Comparison of ENCODE assay signal across 11 mouse cellular contexts in genomic region chr3:116659856-116660430, GRCm38 (mm10). TPM values are rescaled to one million over a fixed set of nuclear protein-coding genes. Genes with fewer than 3 reads are reported as not detected.
A peak's percentile ranks its signal among the peaks of the same experiment; 100 is the strongest.
DNase-seq lines count a peak whose midpoint lies in the region; ATAC-seq and TF ChIP-seq lines count a peak whose summit lies in the region.
"Had no signal": no experiment of that assay in that cellular context is flagged by ENCODE, and none has a peak within 500 bp of the region (broad histone marks: within the 10 kb centered on the region; RNA-seq: fewer than 3 reads in every experiment).

No protein-coding gene starts in this region.

- H3K36me3 ChIP-seq in hindbrain, embryonic 13.5 days = no peaks in the 10 kb centered on the region
- no peaks in the 10 kb centered on the region for H3K36me3 ChIP-seq in hindbrain, embryonic 11.5 days (ENCODE audit: control insufficient read depth, insufficient read depth, low read length)
- no peaks in the 10 kb centered on the region for H3K36me3 ChIP-seq in stomach, embryonic 15.5 days
- H3K36me3 ChIP-seq in stomach, postnatal 0 days (ENCODE audit: control insufficient read depth, insufficient read depth, low read length) = no peaks in the 10 kb centered on the region
- H3K36me3 ChIP-seq in embryonic facial prominence, embryonic 15.5 days = no peaks in the 10 kb centered on the region

- no peak for ATAC-seq in hindbrain, embryonic 13.5 days (ENCODE audit: low FRiP score)
- ATAC-seq in hindbrain, embryonic 11.5 days (ENCODE audit: low FRiP score) = no peak
- ATAC-seq in stomach, embryonic 15.5 days (ENCODE audit: insufficient read depth, low FRiP score, low read depth) = no peak
- ATAC-seq in stomach, postnatal 0 days (ENCODE audit: low FRiP score, low TSS enrichment) = no peak
- ATAC-seq in embryonic facial prominence, embryonic 15.5 days (ENCODE audit: insufficient number of reproducible peaks, low FRiP score, low TSS enrichment, low read depth) = no peak

- WGBS in hindbrain, embryonic 13.5 days = 83% methylated on average over 13 of the region's 13 CpGs
- 89% methylated on average over 13 of the region's 13 CpGs for WGBS in hindbrain, embryonic 11.5 days
- WGBS in stomach, embryonic 15.5 days = 79% methylated on average over 13 of the region's 13 CpGs
- 81% methylated on average over 13 of the region's 13 CpGs for WGBS in stomach, postnatal 0 days
- WGBS in embryonic facial prominence, embryonic 15.5 days = 75% methylated on average over 13 of the region's 13 CpGs

- TF ChIP-seq CTCF in stomach, postnatal 0 days (IDR thresholded peaks at IDR 0.05; ENCODE audit: low read depth) = no peak

- no peak overlapping the region for H3K9ac ChIP-seq in hindbrain, embryonic 13.5 days
- no peak overlapping the region for H3K9ac ChIP-seq in hindbrain, embryonic 11.5 days (ENCODE audit: low read depth, low read length)
- no peak overlapping the region for H3K9ac ChIP-seq in stomach, embryonic 15.5 days
- no peak overlapping the region for H3K9ac ChIP-seq in stomach, postnatal 0 days (ENCODE audit: low read length)
- H3K9ac ChIP-seq in embryonic facial prominence, embryonic 15.5 days = no peak overlapping the region

- H3K27ac ChIP-seq in hindbrain, embryonic 13.5 days = no peak overlapping the region
- no peak overlapping the region for H3K27ac ChIP-seq in hindbrain, embryonic 11.5 days (ENCODE audit: low read depth, low read length)
- no peak overlapping the region for H3K27ac ChIP-seq in stomach, embryonic 15.5 days
- H3K27ac ChIP-seq in stomach, postnatal 0 days (replicated peaks) = no peak overlapping the region
- H3K27ac ChIP-seq in embryonic facial prominence, embryonic 15.5 days (replicated peaks) = no peak overlapping the region

- peaks cover 45% of the 10 kb centered on the region for H3K4me1 ChIP-seq in hindbrain, embryonic 13.5 days (replicated peaks)
- no peaks in the 10 kb centered on the region for H3K4me1 ChIP-seq in hindbrain, embryonic 11.5 days (replicated peaks; ENCODE audit: control insufficient read depth, insufficient read depth, low read length)
- peaks cover 6% of the 10 kb centered on the region; the same call in 1 of the 2 replicates for H3K4me1 ChIP-seq in stomach, embryonic 15.5 days
- H3K4me1 ChIP-seq in stomach, postnatal 0 days (replicated peaks; ENCODE audit: control insufficient read depth, insufficient read depth) = peaks cover 3% of the 10 kb centered on the region; the same call in 1 of the 2 replicates
- peaks cover 36% of the 10 kb centered on the region for H3K4me1 ChIP-seq in embryonic facial prominence, embryonic 15.5 days

- no peak for DNase-seq in hindbrain, embryonic 11.5 days (ENCODE audit: low spot score)
- no peak for DNase-seq in stomach, postnatal 0 days (ENCODE audit: low spot score)
- no peak for DNase-seq in thymus, postnatal 25 days
- no peak for DNase-seq in cerebellum, adult 18-20 months
- DNase-seq: cerebellum, adult 9-11 months; kidney, postnatal 36 days; thymus, postnatal 4 days had no signal

- TF ChIP-seq EP300 in stomach, postnatal 0 days (optimal IDR thresholded peaks at IDR 0.05) = no peak

- H3K4me2 ChIP-seq in hindbrain, embryonic 13.5 days = peak overlapping the region; percentile 20; the same call in 1 of the 2 replicates
- H3K4me2 ChIP-seq in hindbrain, embryonic 11.5 days (replicated peaks; ENCODE audit: low read depth, low read length) = no peak overlapping the region
- peak overlapping the region; percentile 57; the same call in 1 of the 2 replicates for H3K4me2 ChIP-seq in stomach, embryonic 15.5 days
- H3K4me2 ChIP-seq in stomach, postnatal 0 days (replicated peaks; ENCODE audit: low read depth) = no peak overlapping the region
- peak overlapping the region; percentile 58; the same call in 1 of the 2 replicates for H3K4me2 ChIP-seq in embryonic facial prominence, embryonic 15.5 days (replicated peaks)

- H3K9me3 ChIP-seq in hindbrain, embryonic 13.5 days = no peaks in the 10 kb centered on the region
- no peaks in the 10 kb centered on the region for H3K9me3 ChIP-seq in hindbrain, embryonic 11.5 days (ENCODE audit: control insufficient read depth, low read length)
- no peaks in the 10 kb centered on the region for H3K9me3 ChIP-seq in stomach, embryonic 15.5 days
- H3K9me3 ChIP-seq in stomach, postnatal 0 days (ENCODE audit: control insufficient read depth, low read length) = no peaks in the 10 kb centered on the region
- no peaks in the 10 kb centered on the region for H3K9me3 ChIP-seq in embryonic facial prominence, embryonic 15.5 days (replicated peaks)

- no peaks in the 10 kb centered on the region for H3K27me3 ChIP-seq in hindbrain, embryonic 13.5 days
- H3K27me3 ChIP-seq in hindbrain, embryonic 11.5 days (ENCODE audit: control insufficient read depth, insufficient read depth, low read length) = no peaks in the 10 kb centered on the region
- H3K27me3 ChIP-seq in stomach, embryonic 15.5 days (replicated peaks) = no peaks in the 10 kb centered on the region
- no peaks in the 10 kb centered on the region for H3K27me3 ChIP-seq in stomach, postnatal 0 days (ENCODE audit: control insufficient read depth, insufficient read depth, low read length)
- H3K27me3 ChIP-seq in embryonic facial prominence, embryonic 15.5 days = no peaks in the 10 kb centered on the region

- H3K4me3 ChIP-seq in hindbrain, embryonic 13.5 days = no peak overlapping the region
- no peak overlapping the region for H3K4me3 ChIP-seq in hindbrain, embryonic 11.5 days (ENCODE audit: low read depth, low read length)
- no peak overlapping the region for H3K4me3 ChIP-seq in stomach, embryonic 15.5 days (replicated peaks)
- no peak overlapping the region for H3K4me3 ChIP-seq in stomach, postnatal 0 days (ENCODE audit: low read depth, low read length)
- no peak overlapping the region for H3K4me3 ChIP-seq in embryonic facial prominence, embryonic 15.5 days (replicated peaks)

RNA-seq across cellular contexts. Expression of gene Mfsd14a, which starts 2.5 kb away (rescaled TPM):
- 62.6 and 63.3 TPM in 2 replicates for polyA plus RNA-seq in hindbrain, embryonic 13.5 days (2015; fragmentation: Nextera tagmentation; extraction: Ambion mirVana)
- polyA plus RNA-seq in hindbrain, embryonic 11.5 days (2014; fragmentation: Nextera tagmentation; extraction: Ambion mirVana) = 86.5 and 90.4 TPM in 2 replicates
- polyA plus RNA-seq in stomach, embryonic 15.5 days (2015; fragmentation: Nextera tagmentation; extraction: Ambion mirVana) = 79.5 and 86.6 TPM in 2 replicates
- polyA plus RNA-seq in stomach, postnatal 0 days (2015; fragmentation: Nextera tagmentation; extraction: Ambion mirVana) = 50.4 and 51.1 TPM in 2 replicates
- polyA plus RNA-seq in embryonic facial prominence, embryonic 15.5 days (2015; fragmentation: Nextera tagmentation; extraction: Ambion mirVana) = 78.3 and 79.9 TPM in 2 replicates

RNA-seq across cellular contexts. Expression of gene Gm43191, which starts 21.1 kb away (rescaled TPM):
- polyA plus RNA-seq in hindbrain, embryonic 13.5 days (2015; fragmentation: Nextera tagmentation; extraction: Ambion mirVana) = 0.68 and 2.6 TPM in 2 replicates
- polyA plus RNA-seq in hindbrain, embryonic 11.5 days (2014; fragmentation: Nextera tagmentation; extraction: Ambion mirVana) = not detected in 2 replicates
- polyA plus RNA-seq in stomach, embryonic 15.5 days (2015; fragmentation: Nextera tagmentation; extraction: Ambion mirVana) = 0.61 TPM in 1 of 2 replicates, not detected in the other
- polyA plus RNA-seq in stomach, postnatal 0 days (2015; fragmentation: Nextera tagmentation; extraction: Ambion mirVana) = not detected in 2 replicates
- not detected in 2 replicates for polyA plus RNA-seq in embryonic facial prominence, embryonic 15.5 days (2015; fragmentation: Nextera tagmentation; extraction: Ambion mirVana)
- polyA plus RNA-seq: small intestine, adult 2 months had no signal

RNA-seq across cellular contexts. Expression of gene Trmt13, which starts 45.6 kb away (rescaled TPM):
- 29.8 and 30.3 TPM in 2 replicates for polyA plus RNA-seq in hindbrain, embryonic 13.5 days (2015; fragmentation: Nextera tagmentation; extraction: Ambion mirVana)
- 22.8 and 31.3 TPM in 2 replicates for polyA plus RNA-seq in hindbrain, embryonic 11.5 days (2014; fragmentation: Nextera tagmentation; extraction: Ambion mirVana)
- 28.4 and 29.8 TPM in 2 replicates for polyA plus RNA-seq in stomach, embryonic 15.5 days (2015; fragmentation: Nextera tagmentation; extraction: Ambion mirVana)
- 12.6 and 13.0 TPM in 2 replicates for polyA plus RNA-seq in stomach, postnatal 0 days (2015; fragmentation: Nextera tagmentation; extraction: Ambion mirVana)
- 29.5 and 31.1 TPM in 2 replicates for polyA plus RNA-seq in embryonic facial prominence, embryonic 15.5 days (2015; fragmentation: Nextera tagmentation; extraction: Ambion mirVana)

RNA-seq across cellular contexts. Expression of gene Slc35a3, which starts 52.7 kb away (rescaled TPM):
- polyA plus RNA-seq in hindbrain, embryonic 13.5 days (2015; fragmentation: Nextera tagmentation; extraction: Ambion mirVana) = 6.1 and 7.6 TPM in 2 replicates
- polyA plus RNA-seq in hindbrain, embryonic 11.5 days (2014; fragmentation: Nextera tagmentation; extraction: Ambion mirVana) = 7.7 and 8.3 TPM in 2 replicates
- 21.5 and 22.3 TPM in 2 replicates for polyA plus RNA-seq in stomach, embryonic 15.5 days (2015; fragmentation: Nextera tagmentation; extraction: Ambion mirVana)
- polyA plus RNA-seq in stomach, postnatal 0 days (2015; fragmentation: Nextera tagmentation; extraction: Ambion mirVana) = 25.2 and 25.3 TPM in 2 replicates
- polyA plus RNA-seq in embryonic facial prominence, embryonic 15.5 days (2015; fragmentation: Nextera tagmentation; extraction: Ambion mirVana) = 11.0 and 12.1 TPM in 2 replicates

Comparison
In these comparisons a context has a peak if more than half of its experiments do, and no peak if none do; other contexts are left out.
1. H3K4me2 ChIP-seq: peak in hindbrain, embryonic 13.5 days (single experiment), stomach, embryonic 15.5 days (single experiment) and embryonic facial prominence, embryonic 15.5 days (single experiment); none in hindbrain, embryonic 11.5 days (single experiment) and stomach, postnatal 0 days (single experiment).